Mouse (Mus musculus): ENCODE measurements around the gene Pgs1. TPM values are rescaled to one million over a fixed set of nuclear protein-coding genes. Genes with fewer than 3 reads are reported as not detected.

The Pgs1 gene
- polyA plus RNA-seq, 1 experiment from 2014 or later: 40.8 TPM

DNA sequence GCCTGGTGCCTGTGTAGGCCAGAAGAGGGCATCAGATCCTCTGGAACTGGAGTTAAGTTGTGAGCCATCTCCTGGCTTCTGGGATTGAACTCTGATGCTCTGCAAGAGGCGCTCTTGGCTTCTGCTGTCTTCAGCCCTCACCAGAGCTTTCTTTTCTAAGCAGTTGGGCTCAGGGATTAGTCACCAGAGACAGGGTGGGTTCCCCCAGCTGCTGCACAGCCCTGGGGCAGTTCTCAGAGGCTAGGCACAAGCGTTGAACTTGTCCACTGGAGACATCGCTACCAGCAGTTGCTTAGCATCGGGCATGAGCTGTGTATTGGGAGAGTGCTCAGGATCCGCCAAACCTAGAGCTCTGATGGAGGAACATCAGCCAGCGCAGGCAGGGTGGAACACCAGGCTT is 43.1 kb downstream of the Pgs1 start:
- WGBS: 92% methylated on average over 6 of the region's 6 CpGs
- no peak overlapping the region for H3K4me3 ChIP-seq (ENCODE audit: low read depth, low read length)
- no peaks in the 10 kb centered on the region for H3K27me3 ChIP-seq (ENCODE audit: insufficient read depth, low read length)
- H3K4me2 ChIP-seq: no peak overlapping the region
- ATAC-seq (ENCODE audit: insufficient read depth) (no peak), DNase-seq (peak; percentile 11)
- H3K9me3 ChIP-seq (ENCODE audit: low read depth, low read length): no peaks in the 10 kb centered on the region; the same call in 1 of the 2 replicates
- no peak overlapping the region for H3K9ac ChIP-seq
- no peak overlapping the region for H3K27ac ChIP-seq (ENCODE audit: low read depth)
- TF ChIP-seq CTCF (IDR thresholded peaks at IDR 0.05; ENCODE audit: low read depth): peak; percentile 15; the same call in 1 of the 2 replicates
- peaks cover 21% of the 10 kb centered on the region for H3K36me3 ChIP-seq (ENCODE audit: insufficient read depth)
- no peaks in the 10 kb centered on the region for H3K4me1 ChIP-seq (ENCODE audit: insufficient read depth)

GRCm38 (mm10) chr11:118031134-118031533 is 45.0 kb downstream of the Pgs1 start:
- TF ChIP-seq CTCF (IDR thresholded peaks at IDR 0.05; ENCODE audit: low read depth): no peak
- no peaks in the 10 kb centered on the region for H3K27me3 ChIP-seq (ENCODE audit: insufficient read depth, low read length)
- H3K4me2 ChIP-seq: no peak overlapping the region
- 85% methylated on average over 9 of the region's 9 CpGs for WGBS
- no peak overlapping the region for H3K4me3 ChIP-seq (ENCODE audit: low read depth, low read length)
- H3K9ac ChIP-seq: no peak overlapping the region
- H3K4me1 ChIP-seq (ENCODE audit: insufficient read depth): no peaks in the 10 kb centered on the region
- H3K36me3 ChIP-seq (ENCODE audit: insufficient read depth): 0 out of 2 replicates have a peak, but pooled peaks cover 1% of the 10 kb centered on the region
- H3K27ac ChIP-seq (ENCODE audit: low read depth): no peak overlapping the region
- no peaks in the 10 kb centered on the region; the same call in 1 of the 2 replicates for H3K9me3 ChIP-seq (ENCODE audit: low read depth, low read length)
- ATAC-seq (ENCODE audit: insufficient read depth) (no peak), DNase-seq (no peak)

DNA sequence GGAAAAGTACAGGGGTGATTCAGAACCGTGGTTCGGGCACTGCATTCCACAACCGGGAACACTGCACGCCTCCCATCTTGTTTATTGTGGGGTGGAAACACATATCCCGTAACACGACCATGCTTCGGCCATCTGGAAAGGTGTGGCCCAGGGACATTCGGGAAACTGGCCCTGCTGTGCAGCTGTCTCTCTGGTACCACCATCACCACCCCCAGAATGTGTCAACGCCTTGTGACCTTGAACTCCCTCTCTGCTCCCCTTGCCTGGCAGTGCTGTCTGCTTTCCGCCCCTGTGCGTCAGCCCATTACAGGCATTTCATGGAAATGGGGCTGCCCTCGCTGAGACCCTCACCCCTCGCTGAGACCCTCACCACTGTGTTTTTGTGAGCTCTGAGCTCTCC is 48.3 kb downstream of the Pgs1 start:
- H3K27me3 ChIP-seq (ENCODE audit: insufficient read depth, low read length): no peaks in the 10 kb centered on the region
- TF ChIP-seq CTCF (IDR thresholded peaks at IDR 0.05; ENCODE audit: low read depth): no peak
- H3K4me3 ChIP-seq (ENCODE audit: low read depth, low read length): no peak overlapping the region
- no peaks in the 10 kb centered on the region for H3K36me3 ChIP-seq (ENCODE audit: insufficient read depth)
- WGBS: 63% methylated on average over 13 of the region's 13 CpGs
- DNase-seq (no peak), ATAC-seq (ENCODE audit: insufficient read depth) (no peak)
- H3K27ac ChIP-seq (ENCODE audit: low read depth): no peak overlapping the region
- H3K9me3 ChIP-seq (ENCODE audit: low read depth, low read length): no peaks in the 10 kb centered on the region; the same call in 1 of the 2 replicates
- no peaks in the 10 kb centered on the region for H3K4me1 ChIP-seq (ENCODE audit: insufficient read depth)
- no peak overlapping the region for H3K4me2 ChIP-seq
- H3K9ac ChIP-seq: no peak overlapping the region

- DNase-seq: no peak
- no peak for ATAC-seq (ENCODE audit: insufficient read depth)
These were observed 49.0 kb downstream of the Pgs1 start for GRCm38 (mm10) chr11:118035068-118035467.

GRCm38 (mm10) chr11:118042791-118043190 is 56.7 kb downstream of the Pgs1 start:
- Histone ChIP-seq H3K4me2 (no peak overlapping the region), H3K9ac (no peak overlapping the region), H3K36me3 (ENCODE audit: insufficient read depth) (no peaks in the 10 kb centered on the region), H3K4me3 (ENCODE audit: low read depth, low read length) (no peak overlapping the region), H3K27ac (ENCODE audit: low read depth) (no peak overlapping the region), H3K4me1 (ENCODE audit: insufficient read depth) (0 out of 2 replicates have a peak, but pooled peaks cover 6% of the 10 kb centered on the region), H3K27me3 (ENCODE audit: insufficient read depth, low read length) (no peaks in the 10 kb centered on the region), H3K9me3 (ENCODE audit: low read depth, low read length) (no peaks in the 10 kb centered on the region)
- TF ChIP-seq CTCF (IDR thresholded peaks at IDR 0.05; ENCODE audit: low read depth): no peak
- 79% methylated on average over 9 of the region's 9 CpGs for WGBS
- DNase-seq (no peak), ATAC-seq (ENCODE audit: insufficient read depth) (no peak)

More at GRCm38 (mm10) chr11:118035068-118035467, 49.0 kb downstream of the Pgs1 start:
- no peak for TF ChIP-seq CTCF (IDR thresholded peaks at IDR 0.05; ENCODE audit: low read depth)
- no peaks in the 10 kb centered on the region; the same call in 1 of the 2 replicates for H3K9me3 ChIP-seq (ENCODE audit: low read depth, low read length)
- no peaks in the 10 kb centered on the region for H3K27me3 ChIP-seq (ENCODE audit: insufficient read depth, low read length)
- H3K4me2 ChIP-seq: no peak overlapping the region
- no peaks in the 10 kb centered on the region for H3K36me3 ChIP-seq (ENCODE audit: insufficient read depth)
- no peaks in the 10 kb centered on the region for H3K4me1 ChIP-seq (ENCODE audit: insufficient read depth)
- no peak overlapping the region for H3K9ac ChIP-seq
- 56% methylated on average over 9 of the region's 9 CpGs for WGBS
- no peak overlapping the region for H3K27ac ChIP-seq (ENCODE audit: low read depth)
- H3K4me3 ChIP-seq (ENCODE audit: low read depth, low read length): no peak overlapping the region

DNA sequence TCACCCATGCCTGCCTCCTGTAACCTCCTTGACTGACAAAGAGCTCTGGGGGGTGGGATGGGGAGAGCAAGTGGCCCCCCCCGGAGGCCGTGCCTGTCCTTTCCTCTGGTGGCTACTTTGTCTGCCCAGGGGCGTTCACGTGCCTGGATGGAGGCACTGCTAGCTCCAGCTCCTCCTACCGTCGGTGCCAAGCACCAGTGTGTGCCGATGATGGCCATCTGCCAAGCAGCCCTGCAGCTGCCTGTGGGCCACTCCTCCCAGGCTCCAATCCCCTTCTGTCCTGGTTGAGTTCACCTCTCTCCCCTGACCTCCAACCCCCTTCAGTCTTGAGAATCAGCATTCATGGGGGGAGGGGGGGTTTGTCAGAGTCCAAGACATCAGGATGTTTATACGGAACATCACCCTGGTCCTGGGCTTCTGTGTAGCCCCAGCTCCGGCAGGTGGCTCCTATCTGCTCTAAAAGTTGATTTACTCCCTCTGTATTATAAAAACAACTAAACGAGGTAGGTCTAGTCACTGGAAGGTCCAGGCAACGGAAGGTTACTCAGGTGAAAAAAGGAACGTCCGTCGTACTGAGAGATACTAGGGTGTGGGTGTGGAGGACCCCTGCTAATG is 57.3 kb downstream of the Pgs1 start:
- WGBS: 28% methylated on average over 14 of the region's 14 CpGs

DNA sequence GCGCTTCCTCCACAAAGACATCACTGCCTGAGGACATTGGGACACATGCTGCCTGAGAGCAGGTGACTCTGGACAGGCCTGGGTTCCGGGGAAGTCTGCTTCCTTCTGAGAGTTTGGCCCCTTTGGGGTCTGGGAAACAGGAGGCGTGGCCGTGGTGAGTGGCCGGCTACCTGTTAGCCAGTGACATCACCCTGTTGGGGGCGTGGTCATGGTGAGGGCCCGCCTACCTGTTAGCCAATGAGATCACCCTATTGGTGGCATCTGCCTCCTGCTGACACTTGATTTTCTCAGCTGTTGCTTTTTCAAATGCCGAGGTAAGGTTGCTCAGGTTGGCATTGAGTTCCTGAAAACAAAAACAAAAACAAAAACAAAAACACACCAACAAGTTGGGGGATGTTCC is 63.5 kb downstream of the Pgs1 start:
- no peaks in the 10 kb centered on the region for H3K27me3 ChIP-seq (ENCODE audit: insufficient read depth, low read length)
- ATAC-seq (ENCODE audit: insufficient read depth): no peak
- no peaks in the 10 kb centered on the region for H3K9me3 ChIP-seq (ENCODE audit: low read depth, low read length)
- H3K4me1 ChIP-seq (ENCODE audit: insufficient read depth): no peaks in the 10 kb centered on the region
- H3K4me3 ChIP-seq (ENCODE audit: low read depth, low read length): no peak overlapping the region
- no peaks in the 10 kb centered on the region for H3K36me3 ChIP-seq (ENCODE audit: insufficient read depth)
- peak; percentile 17 for DNase-seq
- no peak overlapping the region for H3K4me2 ChIP-seq
- no peak for TF ChIP-seq CTCF (IDR thresholded peaks at IDR 0.05; ENCODE audit: low read depth)
- WGBS: 33% methylated on average over 8 of the region's 8 CpGs
- H3K9ac ChIP-seq: no peak overlapping the region
- peak overlapping the region; percentile 24; the same call in 1 of the 2 replicates for H3K27ac ChIP-seq (ENCODE audit: low read depth)

More for the DNA sequence above, 57.3 kb downstream of the Pgs1 start:
- ATAC-seq (ENCODE audit: insufficient read depth): peak; percentile 54
- Histone ChIP-seq H3K27me3 (ENCODE audit: insufficient read depth, low read length) (no peaks in the 10 kb centered on the region), H3K9me3 (ENCODE audit: low read depth, low read length) (no peaks in the 10 kb centered on the region), H3K4me3 (ENCODE audit: low read depth, low read length) (no peak overlapping the region), H3K4me1 (ENCODE audit: insufficient read depth) (0 out of 2 replicates have a peak, but pooled peaks cover 6% of the 10 kb centered on the region), H3K27ac (ENCODE audit: low read depth) (no peak overlapping the region), H3K36me3 (ENCODE audit: insufficient read depth) (no peaks in the 10 kb centered on the region), H3K9ac (no peak overlapping the region), H3K4me2 (no peak overlapping the region)
- TF ChIP-seq CTCF (IDR thresholded peaks at IDR 0.05; ENCODE audit: low read depth): peak; percentile 34
- peak; percentile 74 for DNase-seq
